Mouse (Mus musculus): ENCODE results near the gene Gm43191. TPM values are rescaled to one million over a fixed set of nuclear protein-coding genes. Genes with fewer than 3 reads are reported as not detected.

Gene Gm43191
- total RNA-seq, 2 experiments from 2014 or later = not detected

Other genes starting within 250 kb of the Gm43191 start
- 10 to 100 TPM; 62.1 to 63.5 TPM for gene Rtca, start 173.1 kb downstream of the Gm43191 start, total RNA-seq (2021)
- 10 to 100 TPM; 18.8 to 18.9 TPM for gene Dbt, start 168.2 kb downstream of the Gm43191 start, total RNA-seq (2021)
- gene Lrrc39, start 118.3 kb downstream of the Gm43191 start, total RNA-seq (2021) = under 1 TPM; 0.17 to 0.18 TPM
- 1 to 10 TPM; 5.2 to 7.8 TPM for gene Sass6, start 86.3 kb downstream of the Gm43191 start, total RNA-seq (2021)
- gene Trmt13, start 66.7 kb downstream of the Gm43191 start, total RNA-seq (2021) = 10 to 100 TPM; 13.9 to 14.1 TPM
- 10 to 100 TPM; 58.7 to 62.9 TPM for gene Mfsd14a, start 18.6 kb downstream of the Gm43191 start, total RNA-seq (2021)
- 10 to 100 TPM; 14.1 to 15.9 TPM for gene Slc35a3, start 31.6 kb upstream of the Gm43191 start, total RNA-seq (2021)
- gene Agl, start 126.9 kb upstream of the Gm43191 start, total RNA-seq (2021) = 10 to 100 TPM; 23.7 to 26.0 TPM
- gene Frrs1, start 178.2 kb upstream of the Gm43191 start, total RNA-seq (2021) = 1 to 10 TPM; 1.5 to 2.3 TPM

Measured in left cerebral cortex, postnatal 14 days (tissue).